Mouse (Mus musculus): ENCODE measurements around the gene Cer1. TPM values are rescaled to one million over a fixed set of nuclear protein-coding genes. Genes with fewer than 3 reads are reported as not detected.

Gene Cer1
- polyA plus RNA-seq (2012; rRNA removed) = 0.04 TPM in 1 of 2 replicates, not detected in the other

- no peak for DNase-seq (ENCODE audit: extremely low spot score in 1 of 2, low spot score in 1 of 2)
Measured at GRCm38 (mm10) chr4:82884636-82885534, at the start of gene Cer1. Gene Cer1, minus strand, starts transcription at chr4:82885148.

- peak in 1 of 2 experiments; percentile 49 for DNase-seq (ENCODE audit: extremely low spot score in 1 of 2, low spot score in 1 of 2)
Measured at GRCm38 (mm10) chr4:82934308-82934707, 49.4 kb upstream of the Cer1 start.

GRCm38 (mm10) chr4:82933698-82934210 is 48.8 kb upstream of the Cer1 start:
- peak; percentile 54 to 93 for DNase-seq (ENCODE audit: extremely low spot score in 1 of 2, low spot score in 1 of 2)

- no peak for DNase-seq (ENCODE audit: extremely low spot score in 1 of 2, low spot score in 1 of 2)
Measured at GRCm38 (mm10) chr4:82930079-82930478, 45.1 kb upstream of the Cer1 start.

- DNase-seq (ENCODE audit: extremely low spot score in 1 of 2, low spot score in 1 of 2) = no peak
Measured at GRCm38 (mm10) chr4:82921962-82922361, 37.0 kb upstream of the Cer1 start.

- DNase-seq (ENCODE audit: extremely low spot score in 1 of 2, low spot score in 1 of 2) = no peak
Measured at GRCm38 (mm10) chr4:82918625-82919024, 33.7 kb upstream of the Cer1 start.

GRCm38 (mm10) chr4:82916678-82917050 is 31.7 kb upstream of the Cer1 start:
- DNase-seq (ENCODE audit: extremely low spot score in 1 of 2, low spot score in 1 of 2) = no peak

- peak in 1 of 2 experiments; percentile 10 for DNase-seq (ENCODE audit: extremely low spot score in 1 of 2, low spot score in 1 of 2)
Measured at GRCm38 (mm10) chr4:82916003-82916677, 31.2 kb upstream of the Cer1 start.

GRCm38 (mm10) chr4:82915576-82915975 is 30.6 kb upstream of the Cer1 start:
- no peak for DNase-seq (ENCODE audit: extremely low spot score in 1 of 2, low spot score in 1 of 2)

- DNase-seq (ENCODE audit: extremely low spot score in 1 of 2, low spot score in 1 of 2) = no peak
Measured at GRCm38 (mm10) chr4:82914601-82915143, 29.7 kb upstream of the Cer1 start.

GRCm38 (mm10) chr4:82895227-82895626 is 10.3 kb upstream of the Cer1 start:
- DNase-seq (ENCODE audit: extremely low spot score in 1 of 2, low spot score in 1 of 2) = no peak

GRCm38 (mm10) chr4:82892247-82892646 is 7.3 kb upstream of the Cer1 start:
- DNase-seq (ENCODE audit: extremely low spot score in 1 of 2, low spot score in 1 of 2) = peak; percentile 30 to 41

- DNase-seq (ENCODE audit: extremely low spot score in 1 of 2, low spot score in 1 of 2) = no peak
Measured at GRCm38 (mm10) chr4:82891566-82891965, 6.6 kb upstream of the Cer1 start.

- DNase-seq (ENCODE audit: extremely low spot score in 1 of 2, low spot score in 1 of 2) = no peak
Measured at GRCm38 (mm10) chr4:82891049-82891448, 6.1 kb upstream of the Cer1 start.

GRCm38 (mm10) chr4:82890585-82890984 is 5.6 kb upstream of the Cer1 start:
- DNase-seq (ENCODE audit: extremely low spot score in 1 of 2, low spot score in 1 of 2) = no peak

GRCm38 (mm10) chr4:82886148-82886547 is 1.2 kb upstream of the Cer1 start:
- no peak for DNase-seq (ENCODE audit: extremely low spot score in 1 of 2, low spot score in 1 of 2)

GRCm38 (mm10) chr4:82885535-82885913 is 576 bp upstream of the Cer1 start:
- DNase-seq (ENCODE audit: extremely low spot score in 1 of 2, low spot score in 1 of 2) = no peak

- DNase-seq (ENCODE audit: extremely low spot score in 1 of 2, low spot score in 1 of 2) = peak in 1 of 2 experiments; percentile 10
Measured at GRCm38 (mm10) chr4:82882500-82882899, 2.4 kb downstream of the Cer1 start.

GRCm38 (mm10) chr4:82881366-82881765 is 3.6 kb downstream of the Cer1 start:
- no peak for DNase-seq (ENCODE audit: extremely low spot score in 1 of 2, low spot score in 1 of 2)

- DNase-seq (ENCODE audit: extremely low spot score in 1 of 2, low spot score in 1 of 2) = no peak
Measured at GRCm38 (mm10) chr4:82880243-82880642, 4.7 kb downstream of the Cer1 start.

- DNase-seq (ENCODE audit: extremely low spot score in 1 of 2, low spot score in 1 of 2) = no peak
Measured at GRCm38 (mm10) chr4:82879152-82879551, 5.8 kb downstream of the Cer1 start.
